Mouse (Mus musculus): ENCODE data around the gene Prss23. TPM values are rescaled to one million over a fixed set of nuclear protein-coding genes. Genes with fewer than 3 reads are reported as not detected.

Prss23 gene
- 32.0 and 38.8 TPM in 2 replicates for polyA plus RNA-seq (2015; fragmentation: Nextera tagmentation; extraction: Ambion mirVana)

GRCm38 (mm10) chr7:89526731-89527429 lies at the start of gene Prss23:
Prss23 (minus strand) TSS chr7:89527187.

Other genes starting within 250 kb of the Prss23 start
- 17.0 and 19.3 TPM in 2 replicates for gene Tmem135, start 123.0 kb downstream of the Prss23 start, polyA plus RNA-seq (2015; fragmentation: Nextera tagmentation; extraction: Ambion mirVana)
- gene Fzd4, start 122.8 kb downstream of the Prss23 start, polyA plus RNA-seq (2015; fragmentation: Nextera tagmentation; extraction: Ambion mirVana), result 12.7 and 13.5 TPM in 2 replicates
- gene Me3, start 105.2 kb upstream of the Prss23 start, polyA plus RNA-seq (2015; fragmentation: Nextera tagmentation; extraction: Ambion mirVana), result 7.4 and 8.6 TPM in 2 replicates

All from skeletal muscle tissue, postnatal 0 days (tissue).